Mouse (Mus musculus) ZHBTc4 (cell line): ENCODE data around the gene Mybpc2.

ENCODE experiments used
- DNase-seq: peaks from one replicate; pipeline ENCODE4 v3.0.0-alpha.2; 2011; ENCODE audit warnings: low read depth, low spot score

Gene Mybpc2

GRCm38 (mm10) chr7:44525126-44525832 lies 823 bp upstream of the Mybpc2 start:
- DNase-seq: no peak

- DNase-seq: no peak
These were observed 1.4 kb downstream of the Mybpc2 start for GRCm38 (mm10) chr7:44523056-44523455.

GRCm38 (mm10) chr7:44521710-44522109 lies 2.7 kb downstream of the Mybpc2 start:
- DNase-seq: peak; percentile 85

GRCm38 (mm10) chr7:44520990-44521389 lies 3.5 kb downstream of the Mybpc2 start:
- DNase-seq: no peak

GRCm38 (mm10) chr7:44519240-44519913 lies 5.1 kb downstream of the Mybpc2 start:
- peak; percentile 85 for DNase-seq

- DNase-seq: no peak
These were observed 17.0 kb downstream of the Mybpc2 start for GRCm38 (mm10) chr7:44507491-44507890.

GRCm38 (mm10) chr7:44501563-44502115 lies 22.8 kb downstream of the Mybpc2 start:
- DNase-seq: peak; percentile 80

DNA sequence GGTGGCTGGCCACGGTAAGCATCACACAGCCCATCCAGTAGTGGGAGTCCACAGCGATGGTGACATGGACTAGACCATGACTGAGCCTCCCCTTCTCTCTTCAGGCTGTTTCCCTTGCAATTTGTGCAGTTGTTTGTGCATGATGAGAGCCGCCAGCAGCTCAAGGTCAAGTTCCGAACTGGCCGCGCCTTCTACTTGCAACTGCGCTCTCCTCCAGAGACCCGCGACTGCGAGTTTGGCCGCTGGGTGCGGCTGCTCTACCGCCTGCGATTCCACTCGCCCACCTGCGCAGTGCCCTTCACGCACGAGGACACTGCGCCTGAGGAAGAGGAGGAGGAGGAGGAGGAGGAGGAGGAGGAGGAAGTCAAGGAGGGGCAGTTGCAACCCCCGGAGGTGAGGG lies 24.4 kb downstream of the Mybpc2 start:
- DNase-seq: peak; percentile 60

GRCm38 (mm10) chr7:44498922-44499321 lies 25.5 kb downstream of the Mybpc2 start:
- DNase-seq: no peak

DNA sequence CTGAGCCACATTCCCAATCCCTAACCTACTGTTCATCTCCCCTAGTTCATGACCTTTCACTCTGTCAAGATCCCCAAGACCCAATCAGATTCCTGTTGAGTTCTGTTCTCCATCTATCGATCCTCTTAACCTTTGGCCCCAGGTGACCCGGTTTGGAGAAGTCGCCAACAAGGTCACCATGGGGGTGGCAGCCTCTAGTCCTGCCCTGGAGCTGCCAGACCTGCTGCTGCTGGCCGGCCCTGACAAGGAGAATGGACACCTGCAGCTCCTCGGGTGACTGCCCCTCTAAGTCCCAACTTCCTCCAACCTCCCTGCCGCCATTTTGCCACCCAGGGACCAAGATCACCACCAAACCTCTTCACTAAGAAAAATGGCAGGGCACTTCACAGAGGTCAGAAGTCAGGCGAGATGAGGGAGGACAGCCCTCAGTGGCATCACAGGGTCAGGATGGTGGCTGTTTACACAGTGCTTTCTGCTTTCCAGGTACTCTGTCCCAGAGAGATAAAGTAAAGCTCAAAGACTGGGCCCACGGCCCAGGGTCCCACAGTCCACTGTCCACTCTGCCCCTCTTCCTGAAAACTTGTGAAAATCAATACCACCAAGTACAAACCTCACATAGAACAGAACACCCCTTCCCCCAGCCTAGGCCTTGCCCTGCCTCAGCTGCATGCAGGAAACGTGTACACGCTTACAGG lies 26.9 kb downstream of the Mybpc2 start:
- no peak for DNase-seq

DNA sequence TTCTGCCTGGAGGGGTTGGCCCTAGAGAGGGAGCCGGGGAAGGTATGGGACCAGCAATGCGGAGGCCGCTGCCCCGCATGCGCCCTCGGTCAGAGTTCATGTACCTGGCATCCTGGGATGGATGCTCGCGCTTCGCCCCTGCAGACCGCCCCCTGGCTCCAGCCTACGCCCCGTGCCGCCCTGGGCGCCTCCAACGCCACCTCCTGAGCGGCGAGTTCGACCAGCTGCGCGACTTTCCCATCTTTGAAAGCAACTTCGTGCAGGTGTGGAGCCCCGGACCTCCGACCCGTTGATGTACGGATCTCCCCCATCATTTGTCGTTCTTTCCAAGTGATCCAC lies 27.7 kb downstream of the Mybpc2 start:
- no peak for DNase-seq

GRCm38 (mm10) chr7:44495992-44496770 lies 28.3 kb downstream of the Mybpc2 start, which contains the start of the genes Emc10 and Fam71e1:
Gene Emc10, minus strand, starts transcription at chr7:44496529.
Gene Fam71e1, plus strand, starts transcription at chr7:44496581.
- peak; percentile 100 for DNase-seq

- no peak for DNase-seq
These were observed 29.4 kb downstream of the Mybpc2 start for GRCm38 (mm10) chr7:44495086-44495485.

- no peak for DNase-seq
These were observed 29.8 kb downstream of the Mybpc2 start for GRCm38 (mm10) chr7:44494681-44495080.

- no peak for DNase-seq
These were observed 32.2 kb downstream of the Mybpc2 start for GRCm38 (mm10) chr7:44492166-44492826.

DNA sequence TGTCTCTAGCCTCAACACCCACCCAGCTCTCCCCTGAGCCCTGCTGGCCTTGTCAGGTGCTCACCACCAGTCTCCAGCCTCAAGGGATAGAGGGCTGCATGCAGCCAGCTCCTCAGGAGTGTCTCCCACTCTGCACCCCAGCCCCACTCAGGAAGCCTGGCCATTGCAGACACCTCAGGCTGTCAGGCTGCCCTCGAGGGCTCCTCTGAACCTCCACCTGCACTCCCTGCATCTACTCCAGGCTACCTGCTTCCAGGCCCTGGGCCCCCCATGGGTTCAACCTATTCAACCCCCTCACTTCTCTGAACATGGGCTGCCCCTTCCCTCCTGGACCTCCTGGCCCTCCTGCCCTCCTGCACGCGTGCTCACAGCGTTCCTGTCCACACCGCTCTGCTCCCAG lies 33.1 kb downstream of the Mybpc2 start:
- no peak for DNase-seq

GRCm38 (mm10) chr7:44490281-44490680 lies 34.2 kb downstream of the Mybpc2 start:
- no peak for DNase-seq

DNA sequence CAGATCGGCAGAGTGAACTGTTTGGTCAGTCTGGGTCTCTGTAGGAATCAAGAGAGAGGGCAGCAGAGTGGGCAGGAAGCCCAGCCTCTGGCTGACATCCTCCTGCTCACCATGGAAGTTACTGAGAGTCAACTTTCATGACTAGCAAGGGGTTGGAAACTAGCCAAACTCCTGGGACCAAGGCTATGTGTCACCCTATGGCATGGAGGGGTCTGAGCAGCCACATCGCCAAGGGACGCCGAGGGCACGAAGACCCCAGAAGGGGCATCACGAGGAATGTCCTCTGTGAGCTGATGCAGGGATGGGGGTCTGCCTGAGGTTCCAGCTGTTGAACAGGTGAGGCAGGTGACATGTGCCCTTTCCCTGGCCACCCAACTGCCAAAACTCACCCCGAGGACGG lies 35.9 kb downstream of the Mybpc2 start:
- no peak for DNase-seq

- DNase-seq: no peak
These were observed 36.5 kb downstream of the Mybpc2 start for GRCm38 (mm10) chr7:44487936-44488335.

DNA sequence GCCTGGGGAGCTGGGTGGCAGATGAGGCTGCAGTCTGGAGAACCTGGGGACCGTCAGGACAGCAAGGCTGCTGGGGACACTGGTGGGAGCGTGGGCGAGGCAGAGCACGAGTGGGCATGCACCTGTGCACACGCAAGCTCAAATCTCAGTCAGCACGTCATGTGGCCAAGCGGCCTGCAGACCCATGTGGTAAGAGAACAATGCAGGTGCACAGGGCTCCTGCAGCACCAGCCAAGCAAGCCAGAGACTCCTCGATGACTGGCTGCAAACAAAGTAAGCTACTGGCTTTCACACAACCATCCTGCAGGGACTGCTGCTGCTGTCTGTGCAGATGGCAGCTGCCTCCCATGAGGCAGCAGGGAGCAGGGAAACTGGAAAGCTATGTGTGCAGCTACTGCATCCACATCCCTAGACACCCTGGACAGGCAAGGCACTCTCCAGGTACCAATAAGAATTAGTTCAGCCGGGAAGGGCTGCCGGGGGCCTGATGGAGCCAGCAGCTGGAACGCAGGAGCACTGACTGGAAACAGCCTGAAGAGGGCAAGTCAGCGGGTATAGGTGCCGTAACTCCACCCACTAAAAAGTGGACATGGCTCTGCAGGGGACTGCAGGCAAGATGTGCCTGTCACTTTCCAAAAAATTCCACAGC lies 37.4 kb downstream of the Mybpc2 start:
- no peak for DNase-seq
